Mouse (Mus musculus) G1E (cell line): ENCODE results near the gene Ermp1.

Source experiments
- CTCF ChIP-seq: IDR thresholded peaks from 2 replicates; pipeline ENCODE4 v1.5.1; 2012; ENCODE audit warnings: low read depth, low read length, inconsistent platforms, mixed read lengths
- TAL1 ChIP-seq: conservative IDR thresholded peaks from 2 replicates; pipeline ENCODE4 v1.6.1; 2012; ENCODE audit warnings: low read depth, low read length, inconsistent platforms, mixed read lengths

DNA sequence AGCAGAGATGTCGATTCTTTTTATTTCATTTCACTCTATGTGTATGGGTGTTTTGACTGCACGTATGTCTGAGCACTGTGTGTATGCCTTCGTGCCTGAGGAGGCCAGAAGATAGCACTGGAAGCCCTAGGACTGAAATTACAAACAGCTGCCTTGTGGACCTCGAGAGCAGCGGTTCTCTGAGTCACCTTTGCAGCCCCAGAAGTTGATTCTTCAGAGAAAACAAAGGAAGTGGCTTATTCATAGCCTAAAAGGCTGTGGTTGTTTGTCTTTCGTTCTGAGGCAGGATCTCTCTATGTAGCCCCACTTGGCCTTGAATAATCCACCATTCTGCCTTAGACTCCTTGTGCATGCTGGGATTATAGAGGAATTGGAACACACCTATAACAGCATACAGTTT is 11.5 kb upstream of the Ermp1 start:
- no peak for TF ChIP-seq CTCF
- no peak for TF ChIP-seq TAL1
